Mouse (Mus musculus) kidney, embryonic 16.5 days (tissue): ENCODE results near the gene C2. TPM values are rescaled to one million over a fixed set of nuclear protein-coding genes. Genes with fewer than 3 reads are reported as not detected.
"Not testable (repeated sequence)": the region's sequence is repeated elsewhere in the genome, so short reads cannot be mapped to it uniquely, and the experiment has no call there.

Experiments used
- ATAC-seq: fragments of 200-750 bp; cut with Nextera tagmentation; 2 replicates; pipeline ENCODE4 v1.8.0; 2017; ENCODE audit warnings: moderate TSS enrichment; ENCODE audit not compliant: low FRiP score, low TSS enrichment
- H3K27ac ChIP-seq: fragments of 300-500 bp; sonication (generic); 2 replicates; pipeline ENCODE4 v1.5.1; 2014; ENCODE audit warnings: low read length
- H3K27me3 ChIP-seq: fragments of 300-500 bp; sonication (generic); 2 replicates; pipeline ENCODE4 v1.6.1; 2014; ENCODE audit warnings: low read length, control low read depth, mixed read lengths; ENCODE audit not compliant: insufficient read depth
- H3K36me3 ChIP-seq: fragments of 300-500 bp; sonication (generic); 2 replicates; pipeline ENCODE4 v1.6.1; 2014; ENCODE audit warnings: low read length, control low read depth, mixed read lengths; ENCODE audit not compliant: insufficient read depth
- H3K4me1 ChIP-seq: fragments of 300-500 bp; sonication (generic); 2 replicates; pipeline ENCODE4 v1.6.1; 2014; ENCODE audit warnings: low read length, control low read depth, mixed read lengths; ENCODE audit not compliant: insufficient read depth
- H3K4me2 ChIP-seq: fragments of 300-500 bp; sonication (generic); replicated peaks from 2 replicates; pipeline ENCODE4 v1.6.1; 2014; ENCODE audit warnings: low read depth, low read length
- H3K4me3 ChIP-seq: fragments of 300-500 bp; sonication (generic); 2 replicates; pipeline ENCODE4 v1.5.1; 2014; ENCODE audit warnings: mild to moderate bottlenecking, low read length
- H3K9ac ChIP-seq: fragments of 300-500 bp; sonication (generic); replicated peaks from 2 replicates; pipeline ENCODE4 v1.6.1; 2014; ENCODE audit warnings: low read length
- H3K9me3 ChIP-seq: fragments of 300-500 bp; sonication (generic); 2 replicates; pipeline ENCODE4 v1.6.1; 2016; ENCODE audit warnings: low read length, control low read depth
- WGBS: fragments of 180-500 bp; shearing (Covaris S2); extraction: QIAGEN DNeasy Blood & Tissue Kit; methylation state at CpG from one replicate; pipeline ENCODE4 v1.1.7; 2014; 5-methylcytosine and 5-hydroxymethylcytosine counted together
- polyA plus RNA-seq: library from polyadenylated mRNA; unstranded; fragments of >200 nt; fragmentation: Nextera tagmentation; extraction: Ambion mirVana; gene quantifications from 2 replicates; pipeline ENCODE4 v1.2.1, GENCODE M21; 2015

Gene C2
- polyA plus RNA-seq, 1 experiment from 2014 or later = 5.7 TPM

- Histone ChIP-seq H3K36me3 (peaks cover 48% of the 10 kb centered on the region), H3K27ac (peak within 1 kb of the TSS; percentile 56)
These were observed 16.0 kb upstream of the C2 start, which contains the start of gene Slc44a4 for GRCm38 (mm10) chr17:34913930-34914665. TSS of gene Slc44a4 (plus strand) at chr17:34914466.

GRCm38 (mm10) chr17:34911945-34912351 lies 13.9 kb upstream of the C2 start:
- H3K4me2 ChIP-seq = no peak overlapping the region
- H3K27ac ChIP-seq = no peak overlapping the region
- no peaks in the 10 kb centered on the region for H3K27me3 ChIP-seq
- no peak overlapping the region for H3K4me3 ChIP-seq
- H3K9me3 ChIP-seq = no peaks in the 10 kb centered on the region
- ATAC-seq = peak; percentile 56
- peaks cover 69% of the 10 kb centered on the region for H3K36me3 ChIP-seq
- WGBS = 46% methylated on average over 5 of the region's 5 CpGs
- peaks cover 5% of the 10 kb centered on the region for H3K4me1 ChIP-seq
- H3K9ac ChIP-seq = no peak overlapping the region

More at GRCm38 (mm10) chr17:34913930-34914665, 16.0 kb upstream of the C2 start, which contains the start of gene Slc44a4:
- Histone ChIP-seq H3K9me3 (no peaks in the 10 kb centered on the region), H3K4me3 (peak within 1 kb of the TSS; percentile 8; the same call in 1 of the 2 replicates), H3K4me1 (peaks cover 5% of the 10 kb centered on the region), H3K27me3 (no peaks in the 10 kb centered on the region), H3K4me2 (peak within 1 kb of the TSS; percentile 35), H3K9ac (peak within 1 kb of the TSS; percentile 42)
- whole genome bisulfite sequencing = 34% methylated on average over 18 of the region's 18 CpGs
- ATAC-seq = no peak

GRCm38 (mm10) chr17:34910982-34911381 lies 12.9 kb upstream of the C2 start:
- peak; percentile 5; the same call in 1 of the 2 replicates for ATAC-seq
- Histone ChIP-seq H3K9ac (no peak overlapping the region), H3K27ac (no peak overlapping the region), H3K36me3 (peaks cover 79% of the 10 kb centered on the region), H3K4me3 (no peak overlapping the region), H3K4me1 (peaks cover 5% of the 10 kb centered on the region), H3K9me3 (no peaks in the 10 kb centered on the region), H3K27me3 (no peaks in the 10 kb centered on the region), H3K4me2 (no peak overlapping the region)
- WGBS = 77% methylated on average over 10 of the region's 10 CpGs

- Histone ChIP-seq H3K27ac (no peak overlapping the region), H3K9me3 (no peaks in the 10 kb centered on the region), H3K36me3 (peaks cover 58% of the 10 kb centered on the region), H3K4me1 (peaks cover 8% of the 10 kb centered on the region), H3K9ac (no peak overlapping the region), H3K4me2 (no peak overlapping the region), H3K4me3 (no peak overlapping the region), H3K27me3 (no peaks in the 10 kb centered on the region)
- 75% methylated on average over 9 of the region's 9 CpGs for WGBS
- no peak for ATAC-seq
These were observed 4.8 kb upstream of the C2 start for GRCm38 (mm10) chr17:34902895-34903294.

- 85% methylated on average over 8 of the region's 10 CpGs for WGBS
These were observed 3.9 kb upstream of the C2 start for GRCm38 (mm10) chr17:34901948-34902347.

GRCm38 (mm10) chr17:34900826-34901225 lies 2.8 kb upstream of the C2 start:
- not testable (repeated sequence) for H3K9me3 ChIP-seq, ATAC-seq, H3K4me3 ChIP-seq, H3K4me2 ChIP-seq, H3K9ac ChIP-seq, H3K27me3 ChIP-seq, H3K27ac ChIP-seq
- Histone ChIP-seq H3K36me3 (peaks cover 45% of the 10 kb centered on the region), H3K4me1 (peaks cover 28% of the 10 kb centered on the region)

More at GRCm38 (mm10) chr17:34901948-34902347, 3.9 kb upstream of the C2 start:
- H3K4me3 ChIP-seq, H3K27ac ChIP-seq, H3K9me3 ChIP-seq, H3K4me2 ChIP-seq, ATAC-seq, H3K27me3 ChIP-seq, H3K9ac ChIP-seq: not testable (repeated sequence)
- Histone ChIP-seq H3K4me1 (peaks cover 17% of the 10 kb centered on the region), H3K36me3 (peaks cover 48% of the 10 kb centered on the region)

- Histone ChIP-seq H3K4me3 (peak overlapping the region; percentile 94), H3K27me3 (no peaks in the 10 kb centered on the region), H3K9me3 (no peaks in the 10 kb centered on the region), H3K4me2 (peak overlapping the region; percentile 87), H3K4me1 (peaks cover 36% of the 10 kb centered on the region), H3K9ac (peak overlapping the region; percentile 99), H3K36me3 (peaks cover 36% of the 10 kb centered on the region), H3K27ac (peak overlapping the region; percentile 98)
- ATAC-seq = no peak
- WGBS = 0% methylated on average over 5 of the region's 5 CpGs
These were observed 1.8 kb upstream of the C2 start for GRCm38 (mm10) chr17:34899890-34900243.

- Histone ChIP-seq H3K9ac (peak overlapping the region; percentile 99), H3K9me3 (no peaks in the 10 kb centered on the region), H3K27ac (peak overlapping the region; percentile 98), H3K36me3 (peaks cover 34% of the 10 kb centered on the region), H3K4me2 (peak overlapping the region; percentile 87), H3K4me3 (peak overlapping the region; percentile 94), H3K4me1 (peaks cover 36% of the 10 kb centered on the region), H3K27me3 (no peaks in the 10 kb centered on the region)
- 0 out of 2 replicates have a peak, but pooled peaks have one; percentile 2 for ATAC-seq
- WGBS = 0% methylated on average over 37 of the region's 45 CpGs
These were observed 1.2 kb upstream of the C2 start for GRCm38 (mm10) chr17:34899053-34899889.

GRCm38 (mm10) chr17:34898706-34899052 lies 614 bp upstream of the C2 start:
- Histone ChIP-seq H3K27me3 (no peaks in the 10 kb centered on the region), H3K9ac (peak overlapping the region; percentile 99), H3K4me3 (peak overlapping the region; percentile 94), H3K4me2 (peak overlapping the region; percentile 87), H3K4me1 (peaks cover 38% of the 10 kb centered on the region), H3K27ac (peak overlapping the region; percentile 98), H3K36me3 (peaks cover 29% of the 10 kb centered on the region), H3K9me3 (no peaks in the 10 kb centered on the region)
- ATAC-seq = no peak
- 0% methylated on average over 3 of the region's 47 CpGs for WGBS
